Mouse (Mus musculus) ES-E14 (cell line): Measurements from ENCODE around the gene Ppm1d. TPM values are rescaled to one million over a fixed set of nuclear protein-coding genes. Genes with fewer than 3 reads are reported as not detected.

Experiments used
- DNase-seq: peaks from one replicate; pipeline ENCODE4 v3.0.0-alpha.2; 2013; ENCODE audit warnings: low read depth, low spot score
- H3K27ac ChIP-seq: 2 replicates; pipeline ENCODE4 v1.5.1; 2012; ENCODE audit warnings: low read depth, mild to moderate bottlenecking, low read length, moderate library complexity, mixed read lengths; ENCODE audit not compliant: poor library complexity, insufficient read depth, severe bottlenecking
- H3K36me3 ChIP-seq: 2 replicates; pipeline ENCODE4 v1.6.1; 2012; ENCODE audit warnings: mild to moderate bottlenecking, low read length, moderate library complexity, mixed read lengths; ENCODE audit not compliant: control insufficient read depth, poor library complexity, insufficient read depth, severe bottlenecking
- H3K4me1 ChIP-seq, 2 experiments: fragments of 150-350 bp in 1 of 2; sonication (generic) in 1 of 2; 2 replicates each; pipeline ENCODE4 v1.6.1; 2012; ENCODE audit warnings: low read length in 2 of 2, mild to moderate bottlenecking in 1 of 2, mixed read lengths in 1 of 2; ENCODE audit not compliant: control insufficient read depth in 2 of 2, insufficient read depth in 2 of 2, poor library complexity in 1 of 2
- H3K4me3 ChIP-seq, 2 experiments: fragments of 150-350 bp in 1 of 2; sonication (generic) in 1 of 2; 2 replicates each; pipeline ENCODE4 v1.5.1; 2012; ENCODE audit warnings: low read length in 2 of 2, low read depth in 1 of 2, mild to moderate bottlenecking in 1 of 2, mixed read lengths in 1 of 2; ENCODE audit not compliant: insufficient read depth in 1 of 2, poor library complexity in 1 of 2, severe bottlenecking in 1 of 2
- H3K9ac ChIP-seq: 2 replicates; pipeline ENCODE4 v1.6.1; 2012; ENCODE audit warnings: low read depth, mild to moderate bottlenecking, low read length, mixed read lengths; ENCODE audit not compliant: poor library complexity, insufficient read depth, severe bottlenecking
- H3K9me3 ChIP-seq: fragments of 150-350 bp; sonication (generic); 2 replicates; pipeline ENCODE4 v1.6.1; 2012; ENCODE audit warnings: low read depth, mild to moderate bottlenecking, low read length; ENCODE audit not compliant: control insufficient read depth, insufficient read depth
- CHD2 ChIP-seq: IDR thresholded peaks from 2 replicates; pipeline ENCODE4 v1.6.1; 2014; ENCODE audit warnings: mild to moderate bottlenecking, low read depth, low read length, inconsistent platforms
- HCFC1 ChIP-seq: IDR thresholded peaks from 2 replicates; pipeline ENCODE4 v1.6.1; 2012; ENCODE audit warnings: low read length, inconsistent platforms, borderline replicate concordance; ENCODE audit not compliant: insufficient read depth
- MAFK ChIP-seq: IDR thresholded peaks from 2 replicates; pipeline ENCODE4 v1.6.1; 2014; ENCODE audit warnings: mild to moderate bottlenecking, low read depth, low read length, inconsistent platforms; ENCODE audit not compliant: insufficient read depth
- ZC3H11A ChIP-seq: IDR thresholded peaks from 2 replicates; pipeline ENCODE4 v1.6.1; 2012; ENCODE audit warnings: low read depth, mild to moderate bottlenecking, inconsistent platforms, low read length, borderline replicate concordance
- ZNF384 ChIP-seq: IDR thresholded peaks from 2 replicates; pipeline ENCODE4 v1.6.1; 2012; ENCODE audit warnings: low read depth, low read length, inconsistent platforms
- in situ Hi-C, 2 experiments: fragments of 600-800 bp; cut with MboI; formaldehyde crosslinking; loops; one replicate each; pipeline ENCODE4 v1.15.1; 2025; ENCODE audit warnings: low sequenced_read_pairs in 2 of 2, inconsistent platforms in 1 of 2; ENCODE audit not compliant: unreplicated experiment in 2 of 2
- total RNA-seq: library from RNA; depleted of rRNA; stranded (reverse); fragments of 300-350 nt; gene quantifications from 2 replicates; pipeline ENCODE4 v1.2.3, GENCODE M21; 2012

Gene Ppm1d
- total RNA-seq, 1 experiment = 18.2 TPM

DNA sequence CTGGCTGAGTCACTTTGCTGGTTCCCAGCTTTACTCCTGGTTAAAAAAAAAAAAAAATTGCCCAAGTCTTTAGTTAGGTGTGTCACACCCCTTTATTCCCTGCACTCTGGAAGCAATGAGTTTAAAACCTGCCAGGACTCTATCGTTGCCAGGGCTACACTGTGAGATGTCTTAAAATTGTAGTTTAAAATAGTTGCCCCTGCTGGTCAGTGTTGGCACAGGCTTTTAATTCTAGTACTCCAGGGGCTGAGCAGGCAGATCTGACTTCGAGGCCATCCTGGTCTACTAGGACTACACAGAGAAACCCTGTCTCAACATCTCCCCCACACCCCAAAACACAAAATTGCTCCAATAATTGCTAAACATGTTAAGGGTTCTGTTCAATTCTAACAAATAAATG lies 2.2 kb upstream of the Ppm1d start:
- in situ Hi-C loops = no loop called here
- no peak overlapping the region for H3K4me3 ChIP-seq
- no peak overlapping the region for H3K9ac ChIP-seq
- H3K36me3 ChIP-seq = no peaks in the 10 kb centered on the region
- H3K4me1 ChIP-seq = peaks cover 0 to 3% of the 10 kb centered on the region in 2 experiments; a peak in 1 of 4 replicates
- no peak for TF ChIP-seq MAFK
- TF ChIP-seq ZNF384 = no peak
- no peak for TF ChIP-seq CHD2
- no peak for TF ChIP-seq ZC3H11A
- TF ChIP-seq HCFC1 = no peak
- DNase-seq = no peak
- no peak overlapping the region for H3K27ac ChIP-seq
- H3K9me3 ChIP-seq = no peaks in the 10 kb centered on the region

DNA sequence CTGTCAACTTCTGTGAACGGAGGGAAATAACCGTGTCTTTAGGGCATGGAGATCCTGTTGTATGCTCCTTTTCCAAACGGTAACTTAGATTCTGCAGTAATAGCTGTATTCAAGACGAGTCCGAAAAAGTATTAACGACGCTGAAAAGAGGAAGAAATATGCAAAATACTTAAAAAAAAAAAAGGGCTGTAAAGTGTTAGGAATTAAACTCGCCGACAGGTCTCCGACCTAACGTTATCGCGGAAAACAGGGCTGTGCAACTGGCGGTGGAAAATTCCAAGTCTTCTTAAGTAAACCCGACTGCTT lies 684 bp upstream of the Ppm1d start:
- TF ChIP-seq CHD2 (no peak), HCFC1 (no peak), ZC3H11A (no peak), MAFK (no peak), ZNF384 (no peak)
- in situ Hi-C loops = no loop called here
- peak overlapping the region; percentile 79 for H3K9ac ChIP-seq
- H3K27ac ChIP-seq = peak overlapping the region; percentile 38
- H3K4me3 ChIP-seq = peak overlapping the region; percentile 59 to 81
- no peak for DNase-seq
- H3K36me3 ChIP-seq = no peaks in the 10 kb centered on the region
- H3K9me3 ChIP-seq = no peaks in the 10 kb centered on the region
- H3K4me1 ChIP-seq = peaks cover 0 to 3% of the 10 kb centered on the region in 2 experiments; a peak in 1 of 4 replicates

DNA sequence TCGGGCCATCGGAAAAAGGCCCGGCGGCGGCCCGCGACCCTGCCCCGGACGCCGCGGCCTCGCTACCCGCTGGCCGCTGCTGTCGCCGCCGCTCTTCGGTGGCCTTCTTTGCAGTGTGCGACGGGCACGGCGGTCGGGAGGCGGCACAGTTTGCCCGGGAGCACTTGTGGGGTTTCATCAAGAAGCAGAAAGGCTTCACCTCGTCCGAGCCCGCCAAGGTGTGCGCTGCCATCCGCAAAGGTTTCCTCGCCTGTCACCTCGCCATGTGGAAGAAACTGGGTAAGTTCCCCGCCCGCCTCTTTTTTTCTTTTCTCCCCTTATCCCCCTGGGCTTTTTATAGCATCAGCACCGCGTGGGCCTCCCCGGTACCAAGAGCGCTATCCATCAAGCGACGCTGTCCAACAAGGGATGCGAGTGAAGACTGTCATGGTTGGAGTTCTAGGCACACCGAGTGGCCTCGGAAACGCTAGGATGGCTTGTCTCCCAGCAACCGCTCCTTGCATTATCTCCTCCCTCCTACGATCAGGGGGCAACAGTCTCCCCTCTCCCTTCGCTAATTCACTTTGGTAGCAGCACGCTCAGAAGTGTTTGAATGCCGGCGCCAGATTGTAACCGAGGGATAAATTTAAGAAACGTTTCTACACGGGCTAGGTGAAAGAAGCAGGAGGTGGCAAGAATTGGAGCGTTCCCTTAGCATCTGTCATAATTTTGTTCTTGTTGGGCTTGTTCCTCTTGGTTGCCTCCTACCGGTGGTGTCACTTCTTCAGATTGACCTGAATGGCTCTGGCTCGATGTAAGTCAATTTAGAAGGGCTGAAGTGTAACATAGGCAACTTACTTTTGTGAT lies 824 bp downstream of the Ppm1d start:
- H3K4me3 ChIP-seq = peak overlapping the region; percentile 76 to 90
- no peak for TF ChIP-seq MAFK
- no peak for TF ChIP-seq ZC3H11A
- no peak for TF ChIP-seq HCFC1
- TF ChIP-seq CHD2 = no peak
- TF ChIP-seq ZNF384 = no peak
- H3K9ac ChIP-seq = peak overlapping the region; percentile 84
- in situ Hi-C loops = no loop called here
- H3K4me1 ChIP-seq = peaks cover 0 to 3% of the 10 kb centered on the region in 2 experiments; a peak in 1 of 4 replicates
- no peak for DNase-seq
- H3K36me3 ChIP-seq = no peaks in the 10 kb centered on the region
- no peaks in the 10 kb centered on the region for H3K9me3 ChIP-seq
- H3K27ac ChIP-seq = no peak overlapping the region

DNA sequence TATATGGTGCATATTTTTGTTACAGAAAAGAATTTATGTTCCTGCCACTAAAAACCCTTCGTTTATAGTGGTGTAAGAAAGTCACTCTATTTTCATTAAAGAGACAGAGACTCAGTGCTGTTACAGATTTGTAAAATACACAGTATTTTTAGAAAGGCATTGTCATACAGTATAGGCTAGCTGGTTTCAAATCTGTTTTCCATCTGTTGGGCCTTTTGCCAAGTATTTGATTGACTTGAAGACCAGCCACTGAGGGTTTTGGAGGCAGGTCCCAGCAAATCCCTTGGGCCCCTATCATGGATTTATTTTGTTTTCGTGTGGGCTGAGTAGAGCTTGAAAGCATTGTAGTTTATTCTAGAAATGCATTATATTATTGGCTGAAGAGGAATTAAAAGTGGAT lies 1.8 kb downstream of the Ppm1d start:
- no peak for TF ChIP-seq ZC3H11A
- TF ChIP-seq HCFC1 = no peak
- TF ChIP-seq ZNF384 = no peak
- no peak for TF ChIP-seq CHD2
- no peak for TF ChIP-seq MAFK
- Histone ChIP-seq H3K9ac (no peak overlapping the region), H3K4me3 (0 out of 4 replicates have a peak overlapping the region, but pooled peaks of 1 of the 2 experiments have one; percentile 23), H3K4me1 (peaks cover 0 to 3% of the 10 kb centered on the region in 2 experiments; a peak in 1 of 4 replicates), H3K9me3 (no peaks in the 10 kb centered on the region), H3K36me3 (no peaks in the 10 kb centered on the region), H3K27ac (no peak overlapping the region)
- no peak for DNase-seq
- in situ Hi-C loops = no loop called here
